Mouse (Mus musculus) spleen, adult 2 months (tissue): ENCODE results near the gene Grifin. TPM values are rescaled to one million over a fixed set of nuclear protein-coding genes. Genes with fewer than 3 reads are reported as not detected.
A peak's percentile ranks its signal among the peaks of the same experiment; 100 is the strongest.

Experiments used
- DNase-seq, 2 experiments: peaks; one replicate each; pipeline versions ENCODE4 v3.0.0 to v3.0.0-alpha.2; 2012 to 2021; ENCODE audit warnings: low spot score in 2 of 2, low read depth in 1 of 2
- H3K27ac ChIP-seq: fragments of 200-500 bp; 2 replicates; pipeline ENCODE4 v1.5.1; 2012; ENCODE audit warnings: low read length, inconsistent platforms; ENCODE audit not compliant: insufficient read depth
- H3K27me3 ChIP-seq: fragments of 200-500 bp; 2 replicates; pipeline ENCODE4 v1.6.1; 2012; ENCODE audit warnings: mild to moderate bottlenecking, moderate library complexity, low read length, inconsistent platforms; ENCODE audit not compliant: control insufficient read depth, insufficient read depth
- H3K36me3 ChIP-seq: fragments of 200-500 bp; 2 replicates; pipeline ENCODE4 v1.6.1; 2012; ENCODE audit warnings: mild to moderate bottlenecking, low read length, inconsistent platforms; ENCODE audit not compliant: control insufficient read depth, insufficient read depth
- H3K4me1 ChIP-seq: fragments of 200-500 bp; 2 replicates; pipeline ENCODE4 v1.6.1; 2011; ENCODE audit warnings: inconsistent platforms; ENCODE audit not compliant: control insufficient read depth, insufficient read depth, insufficient read length
- H3K4me3 ChIP-seq: fragments of 200-500 bp; 2 replicates; pipeline ENCODE4 v1.5.1; 2011; ENCODE audit warnings: mild to moderate bottlenecking, inconsistent platforms; ENCODE audit not compliant: insufficient read depth, insufficient read length; ENCODE audit errors: extremely low read depth
- CTCF ChIP-seq: fragments of 200-500 bp; IDR thresholded peaks from 2 replicates; pipeline ENCODE4 v1.5.1; 2011; ENCODE audit warnings: mild to moderate bottlenecking, inconsistent platforms; ENCODE audit not compliant: insufficient read depth, insufficient read length, insufficient replicate concordance; ENCODE audit errors: extremely low read depth
- POLR2A ChIP-seq: fragments of 200-500 bp; IDR thresholded peaks from 2 replicates; pipeline ENCODE4 v1.6.1; 2011; ENCODE audit warnings: low read depth, low read length, inconsistent platforms
- WGBS: fragments of 180-500 bp; shearing (Covaris S2); methylation state at CpG from one replicate; pipeline ENCODE4 v1.1.7; 2018; 5-methylcytosine and 5-hydroxymethylcytosine counted together
- polyA plus RNA-seq: library from polyadenylated mRNA; depleted of rRNA; stranded (reverse); fragments of >200 nt; gene quantifications from 2 replicates; pipeline ENCODE4 v1.2.3, GENCODE M21; 2012

Gene Grifin
- polyA plus RNA-seq, 1 experiment, result 0.61 TPM

DNA sequence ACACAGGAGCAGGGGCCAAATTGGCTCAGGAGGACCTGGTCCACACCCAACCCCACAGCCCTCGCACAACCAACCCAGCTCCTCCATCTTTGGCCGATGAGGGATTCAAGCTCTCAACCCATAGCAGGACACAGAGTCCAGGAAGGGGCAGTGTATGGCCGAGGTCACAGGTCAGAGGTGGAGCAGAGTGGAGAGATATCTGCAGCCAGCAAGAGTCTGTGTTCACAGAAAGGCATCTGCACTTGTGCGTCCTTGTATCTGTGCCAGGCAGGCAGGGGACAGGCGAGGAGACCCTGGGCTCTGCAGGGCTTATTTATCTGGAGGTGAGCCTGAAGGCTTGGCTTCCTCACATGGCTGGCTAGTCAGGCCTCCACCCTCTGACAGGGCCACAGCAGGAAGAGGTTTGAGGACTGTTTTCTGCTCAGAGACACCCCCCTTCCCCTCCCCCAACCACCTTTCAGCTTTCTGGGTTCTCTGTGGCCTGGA, 10.6 kb upstream of the Grifin start:
- Histone ChIP-seq H3K27me3 (no peaks in the 10 kb centered on the region), H3K4me3 (no peak overlapping the region), H3K27ac (peak overlapping the region; percentile 73), H3K4me1 (peaks cover 9% of the 10 kb centered on the region; the same call in 1 of the 2 replicates), H3K36me3 (no peaks in the 10 kb centered on the region)
- peak; percentile 52 to 65 for DNase-seq
- TF ChIP-seq CTCF (no peak), POLR2A (no peak)
- 47% methylated on average over 5 of the region's 5 CpGs for WGBS

DNA sequence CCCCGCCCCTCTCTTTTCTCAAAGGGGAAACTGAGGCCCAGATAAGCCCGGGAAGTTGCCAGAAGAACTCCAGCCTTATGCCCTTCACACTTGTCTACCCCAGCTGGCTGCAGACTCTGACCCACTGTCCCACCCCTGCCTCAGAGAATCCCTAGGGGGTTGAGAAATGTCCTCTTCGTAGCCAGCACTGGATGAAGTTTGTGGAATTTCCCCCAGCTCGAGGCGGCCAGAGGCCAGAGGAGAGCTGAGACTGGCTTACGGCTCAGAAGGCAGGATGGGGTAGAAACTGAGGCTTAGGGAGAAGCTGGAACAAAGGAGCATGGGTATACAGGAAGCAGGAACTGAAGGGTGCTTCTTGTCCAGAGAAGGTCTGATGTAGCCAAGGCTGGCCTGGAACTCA, 7.7 kb upstream of the Grifin start:
- Histone ChIP-seq H3K4me3 (no peak overlapping the region), H3K4me1 (peaks cover 19% of the 10 kb centered on the region), H3K36me3 (no peaks in the 10 kb centered on the region), H3K27me3 (no peaks in the 10 kb centered on the region), H3K27ac (no peak overlapping the region; the same call in 1 of the 2 replicates)
- WGBS, result 92% methylated on average over 6 of the region's 6 CpGs
- DNase-seq, result no peak
- TF ChIP-seq CTCF (no peak), POLR2A (no peak)

GRCm38 (mm10) chr5:140571673-140572072, 6.8 kb upstream of the Grifin start:
- Histone ChIP-seq H3K4me3 (no peak overlapping the region), H3K4me1 (peaks cover 27% of the 10 kb centered on the region), H3K27ac (no peak overlapping the region), H3K27me3 (no peaks in the 10 kb centered on the region), H3K36me3 (no peaks in the 10 kb centered on the region)
- no peak for DNase-seq
- 84% methylated on average over 10 of the region's 10 CpGs for WGBS
- TF ChIP-seq POLR2A (no peak), CTCF (no peak)

DNA sequence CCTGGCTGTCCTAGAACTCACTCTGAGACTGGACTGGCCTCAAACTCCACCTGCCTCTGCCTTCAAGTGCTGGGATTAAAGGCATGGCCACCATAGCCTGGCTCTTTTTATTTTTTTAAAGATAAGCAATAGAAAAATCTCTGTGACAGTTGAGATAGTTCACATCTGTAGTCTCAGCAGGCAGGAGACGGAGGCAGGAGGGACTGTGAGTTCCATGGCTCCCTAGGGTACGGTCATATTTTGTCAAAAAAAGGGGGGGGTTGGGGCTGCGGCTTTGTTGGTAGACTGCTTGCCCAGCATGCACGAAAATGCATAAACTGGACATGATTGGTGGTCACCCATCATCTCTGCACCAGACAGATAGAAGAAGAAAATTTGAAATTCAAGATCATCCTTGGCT, 6.3 kb upstream of the Grifin start:
- H3K4me3 ChIP-seq, result no peak overlapping the region
- no peaks in the 10 kb centered on the region for H3K27me3 ChIP-seq
- no peak for DNase-seq
- peaks cover 30% of the 10 kb centered on the region for H3K4me1 ChIP-seq
- TF ChIP-seq CTCF (no peak), POLR2A (no peak)
- no peak overlapping the region for H3K27ac ChIP-seq
- H3K36me3 ChIP-seq, result no peaks in the 10 kb centered on the region
- 91% methylated on average over 4 of the region's 4 CpGs for WGBS

DNA sequence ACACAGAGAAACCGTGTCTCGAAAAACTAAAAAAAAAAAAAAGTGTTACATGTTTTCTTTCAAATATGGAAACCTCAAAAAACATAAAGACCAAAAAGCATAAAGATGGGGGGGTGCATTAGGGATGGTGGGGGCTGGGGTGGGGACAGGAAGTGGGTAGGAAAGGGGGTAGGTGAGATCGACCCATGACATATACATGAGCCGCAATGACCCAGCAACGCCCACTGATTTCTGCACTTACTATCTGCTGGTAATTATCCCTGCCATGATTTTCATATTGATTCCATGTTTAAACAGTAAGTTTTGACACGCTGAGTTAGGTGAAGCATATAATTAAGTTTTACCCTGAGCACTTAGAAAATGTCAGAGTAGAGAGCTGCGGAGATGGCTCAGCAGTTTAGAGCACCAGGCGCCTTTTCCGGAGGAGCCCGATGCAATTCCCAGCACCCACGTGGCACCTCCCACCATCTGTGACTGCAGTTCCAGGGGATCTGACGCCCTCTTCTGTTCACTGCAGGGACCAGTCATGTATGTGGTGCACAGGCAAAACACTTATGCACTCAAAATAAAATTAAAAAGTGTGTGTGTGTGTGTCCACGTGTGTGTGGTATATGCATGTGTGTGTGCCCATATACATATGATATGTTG, 5.5 kb upstream of the Grifin start:
- peaks cover 28% of the 10 kb centered on the region for H3K4me1 ChIP-seq
- no peaks in the 10 kb centered on the region for H3K36me3 ChIP-seq
- TF ChIP-seq POLR2A (no peak), CTCF (no peak)
- 77% methylated on average over 13 of the region's 13 CpGs for WGBS
- no peak for DNase-seq
- H3K27ac ChIP-seq, result no peak overlapping the region
- no peaks in the 10 kb centered on the region for H3K27me3 ChIP-seq
- H3K4me3 ChIP-seq, result no peak overlapping the region

GRCm38 (mm10) chr5:140569032-140569595, 4.2 kb upstream of the Grifin start:
- no peak for DNase-seq
- H3K4me3 ChIP-seq, result no peak overlapping the region
- H3K27me3 ChIP-seq, result no peaks in the 10 kb centered on the region
- H3K4me1 ChIP-seq, result peaks cover 21% of the 10 kb centered on the region
- H3K36me3 ChIP-seq, result no peaks in the 10 kb centered on the region
- H3K27ac ChIP-seq, result no peak overlapping the region
- TF ChIP-seq POLR2A (no peak), CTCF (no peak)
- WGBS, result 84% methylated on average over 16 of the region's 16 CpGs

DNA sequence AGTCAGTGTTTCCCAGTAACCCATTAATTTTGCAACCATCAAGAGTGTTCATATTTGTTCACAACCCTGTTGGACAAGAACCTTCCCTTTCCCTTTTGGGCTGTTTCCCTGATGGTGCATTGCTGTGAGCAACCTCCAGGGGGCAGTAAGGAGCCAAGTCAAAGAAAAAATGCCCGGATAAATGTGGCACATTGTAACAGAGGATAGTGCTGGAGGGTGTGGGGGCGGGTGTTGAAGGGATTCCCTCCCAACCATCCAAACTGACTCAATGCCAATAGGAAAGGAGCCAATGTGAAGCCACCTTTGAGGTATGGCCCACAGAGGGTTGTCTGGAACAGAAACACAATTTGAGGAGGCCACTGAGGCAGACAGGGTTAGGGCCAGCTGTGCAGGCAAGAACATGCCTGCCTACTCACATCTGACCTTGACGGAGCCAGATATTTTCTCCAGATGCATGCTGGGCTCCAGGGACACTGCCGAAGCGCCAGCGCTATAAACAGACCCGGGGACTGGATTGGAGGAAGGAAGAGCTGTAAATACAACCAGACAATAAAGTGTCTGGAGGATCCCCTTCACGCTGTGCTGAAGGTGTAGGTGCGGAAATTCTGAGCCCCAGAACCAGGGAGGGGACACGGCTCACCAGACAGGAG, 3.6 kb upstream of the Grifin start:
- Histone ChIP-seq H3K36me3 (no peaks in the 10 kb centered on the region), H3K4me1 (peaks cover 21% of the 10 kb centered on the region), H3K4me3 (no peak overlapping the region), H3K27ac (peak overlapping the region; percentile 51), H3K27me3 (no peaks in the 10 kb centered on the region)
- DNase-seq, result peak; percentile 48 to 66
- 31% methylated on average over 10 of the region's 10 CpGs for WGBS
- no peak for TF ChIP-seq POLR2A
- peak; percentile 79; the same call in 1 of the 2 replicates for TF ChIP-seq CTCF
